Mouse (Mus musculus): ENCODE data around the gene Adamtsl1. TPM values are rescaled to one million over a fixed set of nuclear protein-coding genes. Genes with fewer than 3 reads are reported as not detected.

Adamtsl1 gene
- polyA plus RNA-seq, 1 experiment from 2014 or later, result 5.3 TPM

GRCm38 (mm10) chr4:85823952-85824704, 310.2 kb downstream of the Adamtsl1 start:
- H3K36me3 ChIP-seq (ENCODE audit: control insufficient read depth, insufficient read depth, low read length), result no peaks in the 10 kb centered on the region
- H3K9ac ChIP-seq (replicated peaks; ENCODE audit: low read length), result no peak overlapping the region
- no peak overlapping the region for H3K27ac ChIP-seq (replicated peaks; ENCODE audit: low read depth, low read length)
- ATAC-seq (ENCODE audit: low FRiP score, low TSS enrichment), result peak; percentile 55; the same call in 1 of the 2 replicates
- 46% methylated on average over 8 of the region's 8 CpGs for WGBS
- no peak overlapping the region for H3K4me3 ChIP-seq (replicated peaks; ENCODE audit: low read depth, low read length)
- peak; percentile 63 for DNase-seq
- H3K9me3 ChIP-seq (ENCODE audit: control insufficient read depth, low read length), result no peaks in the 10 kb centered on the region
- H3K4me2 ChIP-seq (ENCODE audit: low read length), result no peak overlapping the region
- no peaks in the 10 kb centered on the region for H3K27me3 ChIP-seq (ENCODE audit: control insufficient read depth, insufficient read depth, low read length)
- 0 out of 2 replicates have a peak, but pooled peaks cover 4% of the 10 kb centered on the region for H3K4me1 ChIP-seq (ENCODE audit: control insufficient read depth, insufficient read depth, low read length)

- H3K36me3 ChIP-seq (ENCODE audit: control insufficient read depth, insufficient read depth, low read length), result no peaks in the 10 kb centered on the region
- H3K9me3 ChIP-seq (ENCODE audit: control insufficient read depth, low read length), result no peaks in the 10 kb centered on the region
- H3K4me2 ChIP-seq (ENCODE audit: low read length), result no peak overlapping the region
- 0 out of 2 replicates have a peak, but pooled peaks cover 4% of the 10 kb centered on the region for H3K4me1 ChIP-seq (ENCODE audit: control insufficient read depth, insufficient read depth, low read length)
- no peak overlapping the region for H3K27ac ChIP-seq (replicated peaks; ENCODE audit: low read depth, low read length)
- 65% methylated on average over 1 of the region's 1 CpGs for WGBS
- H3K9ac ChIP-seq (replicated peaks; ENCODE audit: low read length), result no peak overlapping the region
- no peaks in the 10 kb centered on the region for H3K27me3 ChIP-seq (ENCODE audit: control insufficient read depth, insufficient read depth, low read length)
- H3K4me3 ChIP-seq (replicated peaks; ENCODE audit: low read depth, low read length), result no peak overlapping the region
- DNase-seq (no peak), ATAC-seq (ENCODE audit: low FRiP score, low TSS enrichment) (no peak)
Observed at GRCm38 (mm10) chr4:85824705-85825085, 310.7 kb downstream of the Adamtsl1 start.

GRCm38 (mm10) chr4:85837058-85837457, 323.1 kb downstream of the Adamtsl1 start:
- H3K4me1 ChIP-seq (ENCODE audit: control insufficient read depth, insufficient read depth, low read length), result peaks cover 3% of the 10 kb centered on the region; the same call in 1 of the 2 replicates
- H3K9me3 ChIP-seq (ENCODE audit: control insufficient read depth, low read length), result no peaks in the 10 kb centered on the region
- H3K4me3 ChIP-seq (replicated peaks; ENCODE audit: low read depth, low read length), result no peak overlapping the region
- ATAC-seq (ENCODE audit: low FRiP score, low TSS enrichment), result peak; percentile 40; the same call in 1 of the 2 replicates
- H3K27me3 ChIP-seq (ENCODE audit: control insufficient read depth, insufficient read depth, low read length), result no peaks in the 10 kb centered on the region
- H3K9ac ChIP-seq (replicated peaks; ENCODE audit: low read length), result no peak overlapping the region
- DNase-seq, result peak; percentile 55
- peak overlapping the region; percentile 37; the same call in 1 of the 2 replicates for H3K27ac ChIP-seq (replicated peaks; ENCODE audit: low read depth, low read length)
- H3K36me3 ChIP-seq (ENCODE audit: control insufficient read depth, insufficient read depth, low read length), result no peaks in the 10 kb centered on the region
- H3K4me2 ChIP-seq (ENCODE audit: low read length), result no peak overlapping the region

- H3K4me2 ChIP-seq (ENCODE audit: low read length), result no peak overlapping the region
- H3K9me3 ChIP-seq (ENCODE audit: control insufficient read depth, low read length), result no peaks in the 10 kb centered on the region
- H3K27me3 ChIP-seq (ENCODE audit: control insufficient read depth, insufficient read depth, low read length), result no peaks in the 10 kb centered on the region
- no peaks in the 10 kb centered on the region for H3K36me3 ChIP-seq (ENCODE audit: control insufficient read depth, insufficient read depth, low read length)
- H3K4me1 ChIP-seq (ENCODE audit: control insufficient read depth, insufficient read depth, low read length), result peaks cover 3% of the 10 kb centered on the region; the same call in 1 of the 2 replicates
- ATAC-seq (ENCODE audit: low FRiP score, low TSS enrichment) (peak; percentile 50; the same call in 1 of the 2 replicates), DNase-seq (peak; percentile 67)
- 56% methylated on average over 5 of the region's 5 CpGs for WGBS
- H3K4me3 ChIP-seq (replicated peaks; ENCODE audit: low read depth, low read length), result no peak overlapping the region
- no peak overlapping the region for H3K9ac ChIP-seq (replicated peaks; ENCODE audit: low read length)
- H3K27ac ChIP-seq (replicated peaks; ENCODE audit: low read depth, low read length), result peak overlapping the region; percentile 37; the same call in 1 of the 2 replicates
Observed at GRCm38 (mm10) chr4:85837532-85837965, 323.6 kb downstream of the Adamtsl1 start.

GRCm38 (mm10) chr4:85838031-85838430, 324.1 kb downstream of the Adamtsl1 start:
- DNase-seq, result no peak
- H3K9me3 ChIP-seq (ENCODE audit: control insufficient read depth, low read length), result no peaks in the 10 kb centered on the region
- no peak for ATAC-seq (ENCODE audit: low FRiP score, low TSS enrichment)
- H3K4me2 ChIP-seq (ENCODE audit: low read length), result no peak overlapping the region
- no peaks in the 10 kb centered on the region for H3K36me3 ChIP-seq (ENCODE audit: control insufficient read depth, insufficient read depth, low read length)
- 81% methylated on average over 5 of the region's 5 CpGs for whole genome bisulfite sequencing
- H3K27ac ChIP-seq (replicated peaks; ENCODE audit: low read depth, low read length), result no peak overlapping the region
- H3K27me3 ChIP-seq (ENCODE audit: control insufficient read depth, insufficient read depth, low read length), result no peaks in the 10 kb centered on the region
- no peak overlapping the region for H3K9ac ChIP-seq (replicated peaks; ENCODE audit: low read length)
- H3K4me3 ChIP-seq (replicated peaks; ENCODE audit: low read depth, low read length), result no peak overlapping the region
- H3K4me1 ChIP-seq (ENCODE audit: control insufficient read depth, insufficient read depth, low read length), result peaks cover 3% of the 10 kb centered on the region; the same call in 1 of the 2 replicates

- peak; percentile 40; the same call in 1 of the 2 replicates for ATAC-seq (ENCODE audit: low FRiP score, low TSS enrichment)
- Histone ChIP-seq H3K27me3 (ENCODE audit: control insufficient read depth, insufficient read depth, low read length) (no peaks in the 10 kb centered on the region), H3K27ac (replicated peaks; ENCODE audit: low read depth, low read length) (no peak overlapping the region), H3K9ac (replicated peaks; ENCODE audit: low read length) (no peak overlapping the region), H3K9me3 (ENCODE audit: control insufficient read depth, low read length) (no peaks in the 10 kb centered on the region), H3K4me1 (ENCODE audit: control insufficient read depth, insufficient read depth, low read length) (peaks cover 3% of the 10 kb centered on the region; the same call in 1 of the 2 replicates), H3K4me3 (replicated peaks; ENCODE audit: low read depth, low read length) (no peak overlapping the region), H3K4me2 (ENCODE audit: low read length) (no peak overlapping the region), H3K36me3 (ENCODE audit: control insufficient read depth, insufficient read depth, low read length) (no peaks in the 10 kb centered on the region)
- 77% methylated on average over 9 of the region's 9 CpGs for WGBS
- DNase-seq, result peak; percentile 71
Observed at GRCm38 (mm10) chr4:85842113-85842512, 328.1 kb downstream of the Adamtsl1 start.

GRCm38 (mm10) chr4:85844381-85844780, 330.4 kb downstream of the Adamtsl1 start:
- ATAC-seq (ENCODE audit: low FRiP score, low TSS enrichment) (no peak), DNase-seq (no peak)
- Histone ChIP-seq H3K4me2 (ENCODE audit: low read length) (no peak overlapping the region), H3K36me3 (ENCODE audit: control insufficient read depth, insufficient read depth, low read length) (no peaks in the 10 kb centered on the region), H3K9me3 (ENCODE audit: control insufficient read depth, low read length) (no peaks in the 10 kb centered on the region), H3K27ac (replicated peaks; ENCODE audit: low read depth, low read length) (no peak overlapping the region), H3K4me1 (ENCODE audit: control insufficient read depth, insufficient read depth, low read length) (no peaks in the 10 kb centered on the region; the same call in 1 of the 2 replicates), H3K27me3 (ENCODE audit: control insufficient read depth, insufficient read depth, low read length) (no peaks in the 10 kb centered on the region), H3K4me3 (replicated peaks; ENCODE audit: low read depth, low read length) (no peak overlapping the region), H3K9ac (replicated peaks; ENCODE audit: low read length) (no peak overlapping the region)

GRCm38 (mm10) chr4:85845931-85846330, 332.0 kb downstream of the Adamtsl1 start:
- DNase-seq (peak; percentile 40), ATAC-seq (ENCODE audit: low FRiP score, low TSS enrichment) (no peak)

GRCm38 (mm10) chr4:85853401-85853800, 339.4 kb downstream of the Adamtsl1 start:
- Histone ChIP-seq H3K9ac (replicated peaks; ENCODE audit: low read length) (no peak overlapping the region), H3K9me3 (ENCODE audit: control insufficient read depth, low read length) (no peaks in the 10 kb centered on the region), H3K4me1 (ENCODE audit: control insufficient read depth, insufficient read depth, low read length) (no peaks in the 10 kb centered on the region), H3K4me2 (ENCODE audit: low read length) (no peak overlapping the region), H3K27me3 (ENCODE audit: control insufficient read depth, insufficient read depth, low read length) (no peaks in the 10 kb centered on the region), H3K4me3 (replicated peaks; ENCODE audit: low read depth, low read length) (no peak overlapping the region), H3K36me3 (ENCODE audit: control insufficient read depth, insufficient read depth, low read length) (no peaks in the 10 kb centered on the region), H3K27ac (replicated peaks; ENCODE audit: low read depth, low read length) (no peak overlapping the region)
- 91% methylated on average over 7 of the region's 7 CpGs for WGBS
- DNase-seq (no peak), ATAC-seq (ENCODE audit: low FRiP score, low TSS enrichment) (no peak)

More at GRCm38 (mm10) chr4:85845931-85846330, 332.0 kb downstream of the Adamtsl1 start:
- Histone ChIP-seq H3K4me1 (ENCODE audit: control insufficient read depth, insufficient read depth, low read length) (no peaks in the 10 kb centered on the region; the same call in 1 of the 2 replicates), H3K27me3 (ENCODE audit: control insufficient read depth, insufficient read depth, low read length) (no peaks in the 10 kb centered on the region), H3K4me2 (ENCODE audit: low read length) (no peak overlapping the region), H3K9me3 (ENCODE audit: control insufficient read depth, low read length) (no peaks in the 10 kb centered on the region), H3K36me3 (ENCODE audit: control insufficient read depth, insufficient read depth, low read length) (no peaks in the 10 kb centered on the region), H3K9ac (replicated peaks; ENCODE audit: low read length) (no peak overlapping the region), H3K4me3 (replicated peaks; ENCODE audit: low read depth, low read length) (no peak overlapping the region), H3K27ac (replicated peaks; ENCODE audit: low read depth, low read length) (no peak overlapping the region)
- WGBS, result 22% methylated on average over 7 of the region's 7 CpGs
